Mouse (Mus musculus): Measurements from ENCODE around the gene Dock8. TPM values are rescaled to one million over a fixed set of nuclear protein-coding genes. Genes with fewer than 3 reads are reported as not detected.

Gene Dock8
- polyA plus RNA-seq, 1 experiment from 2014 or later = 2.2 TPM

GRCm38 (mm10) chr19:25077636-25078035 is 78.3 kb downstream of the Dock8 start:
- Histone ChIP-seq H3K27me3 (no peaks in the 10 kb centered on the region), H3K36me3 (no peaks in the 10 kb centered on the region), H3K4me3 (no peak overlapping the region), H3K9ac (no peak overlapping the region), H3K27ac (no peak overlapping the region), H3K4me2 (no peak overlapping the region), H3K9me3 (no peaks in the 10 kb centered on the region), H3K4me1 (replicated peaks) (no peaks in the 10 kb centered on the region)
- ATAC-seq (ENCODE audit: low FRiP score) = no peak
- WGBS = 78% methylated on average over 7 of the region's 7 CpGs

DNA sequence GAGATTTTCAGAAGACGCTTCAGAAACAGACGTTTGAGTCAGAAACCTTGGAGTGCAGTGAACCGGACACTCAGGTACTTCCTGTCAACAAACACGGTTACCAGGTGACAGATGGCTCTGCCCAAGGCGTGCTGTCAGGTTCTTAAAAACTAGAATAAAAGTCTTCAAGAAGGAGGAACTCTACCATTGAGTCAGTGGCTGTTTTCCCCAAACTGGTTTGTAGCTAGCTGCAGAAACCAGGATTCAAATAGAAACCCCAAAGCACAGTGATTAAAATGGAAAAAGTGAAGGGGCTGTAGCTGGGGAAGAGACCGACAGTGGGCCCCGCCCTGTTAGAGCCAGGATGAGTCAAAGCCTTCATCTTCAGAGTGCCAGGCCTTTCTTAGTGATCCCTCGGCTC is 78.8 kb downstream of the Dock8 start:
- no peaks in the 10 kb centered on the region for H3K36me3 ChIP-seq
- no peaks in the 10 kb centered on the region for H3K4me1 ChIP-seq (replicated peaks)
- H3K4me2 ChIP-seq = no peak overlapping the region
- no peaks in the 10 kb centered on the region for H3K27me3 ChIP-seq
- no peak overlapping the region for H3K27ac ChIP-seq
- WGBS = 85% methylated on average over 8 of the region's 8 CpGs
- no peak overlapping the region for H3K9ac ChIP-seq
- no peak for ATAC-seq (ENCODE audit: low FRiP score)
- H3K4me3 ChIP-seq = no peak overlapping the region
- H3K9me3 ChIP-seq = no peaks in the 10 kb centered on the region

- no peak for ATAC-seq (ENCODE audit: low FRiP score)
- H3K9me3 ChIP-seq = no peaks in the 10 kb centered on the region
- H3K27me3 ChIP-seq = no peaks in the 10 kb centered on the region
- H3K36me3 ChIP-seq = no peaks in the 10 kb centered on the region
- H3K27ac ChIP-seq = no peak overlapping the region
- no peak overlapping the region for H3K4me3 ChIP-seq
- WGBS = 88% methylated on average over 5 of the region's 5 CpGs
- no peaks in the 10 kb centered on the region for H3K4me1 ChIP-seq (replicated peaks)
- no peak overlapping the region for H3K9ac ChIP-seq
- no peak overlapping the region for H3K4me2 ChIP-seq
Observed at GRCm38 (mm10) chr19:25080166-25080565, 80.8 kb downstream of the Dock8 start.

GRCm38 (mm10) chr19:25082839-25083238 is 83.5 kb downstream of the Dock8 start:
- Histone ChIP-seq H3K36me3 (no peaks in the 10 kb centered on the region), H3K9me3 (no peaks in the 10 kb centered on the region), H3K4me3 (no peak overlapping the region), H3K27me3 (no peaks in the 10 kb centered on the region), H3K9ac (no peak overlapping the region), H3K27ac (no peak overlapping the region), H3K4me2 (no peak overlapping the region), H3K4me1 (replicated peaks) (no peaks in the 10 kb centered on the region)
- ATAC-seq (ENCODE audit: low FRiP score) = no peak
- 95% methylated on average over 2 of the region's 2 CpGs for WGBS

GRCm38 (mm10) chr19:25087181-25087580 is 87.8 kb downstream of the Dock8 start:
- H3K27ac ChIP-seq = no peak overlapping the region
- H3K9me3 ChIP-seq = no peaks in the 10 kb centered on the region
- ATAC-seq (ENCODE audit: low FRiP score) = no peak
- H3K9ac ChIP-seq = no peak overlapping the region
- H3K36me3 ChIP-seq = no peaks in the 10 kb centered on the region
- no peak overlapping the region for H3K4me2 ChIP-seq
- WGBS = 77% methylated on average over 7 of the region's 7 CpGs
- no peaks in the 10 kb centered on the region for H3K4me1 ChIP-seq (replicated peaks)
- H3K4me3 ChIP-seq = no peak overlapping the region
- no peaks in the 10 kb centered on the region for H3K27me3 ChIP-seq

DNA sequence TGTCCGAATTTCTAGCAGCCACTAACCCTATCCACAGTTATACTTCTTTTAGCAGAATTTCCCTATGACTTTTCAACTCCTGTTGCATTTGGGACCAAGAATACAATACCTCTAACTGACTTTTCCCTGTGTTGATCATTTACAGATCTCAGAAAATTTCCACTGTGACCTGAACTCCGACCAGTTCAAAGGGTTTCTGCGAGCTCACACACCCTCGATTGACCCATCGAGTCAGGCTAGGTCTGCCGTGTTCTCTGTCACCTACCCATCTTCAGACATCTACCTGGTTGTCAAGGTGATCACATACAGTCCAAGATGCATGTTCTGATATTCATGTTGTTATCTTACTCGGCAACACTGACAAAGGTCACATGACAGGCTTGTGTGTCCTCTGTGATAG is 90.4 kb downstream of the Dock8 start:
- Histone ChIP-seq H3K4me2 (no peak overlapping the region), H3K9ac (no peak overlapping the region), H3K4me1 (replicated peaks) (no peaks in the 10 kb centered on the region), H3K9me3 (no peaks in the 10 kb centered on the region), H3K4me3 (no peak overlapping the region), H3K36me3 (no peaks in the 10 kb centered on the region), H3K27ac (no peak overlapping the region), H3K27me3 (no peaks in the 10 kb centered on the region)
- WGBS = 87% methylated on average over 7 of the region's 7 CpGs
- ATAC-seq (ENCODE audit: low FRiP score) = no peak

- H3K4me3 ChIP-seq = no peak overlapping the region
- H3K4me1 ChIP-seq (replicated peaks) = no peaks in the 10 kb centered on the region
- ATAC-seq (ENCODE audit: low FRiP score) = no peak
- H3K36me3 ChIP-seq = no peaks in the 10 kb centered on the region
- no peaks in the 10 kb centered on the region for H3K9me3 ChIP-seq
- WGBS = 63% methylated on average over 3 of the region's 3 CpGs
- H3K4me2 ChIP-seq = no peak overlapping the region
- no peaks in the 10 kb centered on the region for H3K27me3 ChIP-seq
- H3K27ac ChIP-seq = no peak overlapping the region
- no peak overlapping the region for H3K9ac ChIP-seq
Observed at GRCm38 (mm10) chr19:25095135-25095534, 95.8 kb downstream of the Dock8 start.

DNA sequence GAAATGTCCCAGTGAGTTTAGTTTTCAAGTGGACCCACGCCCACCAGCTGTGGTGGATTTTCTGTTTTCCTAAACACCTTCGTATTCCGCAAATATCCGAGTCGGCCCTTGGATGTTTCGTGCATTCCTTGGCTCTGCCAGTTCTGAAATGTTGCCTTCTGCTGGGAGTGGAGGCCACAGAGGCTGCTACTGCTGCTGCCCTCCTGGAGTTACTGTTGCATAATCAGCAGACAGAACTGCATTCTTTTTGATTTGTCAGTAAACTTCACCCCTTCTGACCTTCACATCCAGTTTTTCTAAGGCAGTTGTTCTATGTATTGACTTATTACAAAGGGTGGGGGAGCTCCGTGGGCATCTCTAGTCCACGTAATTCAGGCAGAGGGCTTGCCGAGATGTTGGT is 97.0 kb downstream of the Dock8 start:
- H3K9me3 ChIP-seq = no peaks in the 10 kb centered on the region
- no peak overlapping the region for H3K27ac ChIP-seq
- no peaks in the 10 kb centered on the region for H3K4me1 ChIP-seq (replicated peaks)
- no peaks in the 10 kb centered on the region for H3K27me3 ChIP-seq
- H3K4me3 ChIP-seq = no peak overlapping the region
- H3K36me3 ChIP-seq = no peaks in the 10 kb centered on the region
- WGBS = 76% methylated on average over 9 of the region's 9 CpGs
- no peak for ATAC-seq (ENCODE audit: low FRiP score)
- no peak overlapping the region for H3K9ac ChIP-seq
- H3K4me2 ChIP-seq = no peak overlapping the region

- H3K4me1 ChIP-seq (replicated peaks) = no peaks in the 10 kb centered on the region
- no peak overlapping the region for H3K4me2 ChIP-seq
- 75% methylated on average over 4 of the region's 4 CpGs for WGBS
- no peak for ATAC-seq (ENCODE audit: low FRiP score)
- H3K4me3 ChIP-seq = no peak overlapping the region
- no peak overlapping the region for H3K9ac ChIP-seq
- H3K36me3 ChIP-seq = no peaks in the 10 kb centered on the region
- H3K27me3 ChIP-seq = no peaks in the 10 kb centered on the region
- H3K27ac ChIP-seq = no peak overlapping the region
- H3K9me3 ChIP-seq = no peaks in the 10 kb centered on the region
Observed at GRCm38 (mm10) chr19:25096986-25097385, 97.7 kb downstream of the Dock8 start.

- Histone ChIP-seq H3K9me3 (no peaks in the 10 kb centered on the region), H3K4me3 (no peak overlapping the region), H3K4me2 (no peak overlapping the region), H3K36me3 (no peaks in the 10 kb centered on the region), H3K4me1 (replicated peaks) (no peaks in the 10 kb centered on the region), H3K9ac (no peak overlapping the region), H3K27me3 (no peaks in the 10 kb centered on the region), H3K27ac (no peak overlapping the region)
- ATAC-seq (ENCODE audit: low FRiP score) = no peak
- WGBS = 71% methylated on average over 7 of the region's 7 CpGs
Observed at GRCm38 (mm10) chr19:25097506-25097905, 98.2 kb downstream of the Dock8 start.

GRCm38 (mm10) chr19:25097951-25098350 is 98.6 kb downstream of the Dock8 start:
- H3K9ac ChIP-seq = no peak overlapping the region
- 73% methylated on average over 3 of the region's 3 CpGs for WGBS
- H3K36me3 ChIP-seq = no peaks in the 10 kb centered on the region
- no peaks in the 10 kb centered on the region for H3K4me1 ChIP-seq (replicated peaks)
- no peaks in the 10 kb centered on the region for H3K27me3 ChIP-seq
- H3K4me2 ChIP-seq = no peak overlapping the region
- H3K4me3 ChIP-seq = no peak overlapping the region
- H3K27ac ChIP-seq = no peak overlapping the region
- no peaks in the 10 kb centered on the region for H3K9me3 ChIP-seq
- no peak for ATAC-seq (ENCODE audit: low FRiP score)

DNA sequence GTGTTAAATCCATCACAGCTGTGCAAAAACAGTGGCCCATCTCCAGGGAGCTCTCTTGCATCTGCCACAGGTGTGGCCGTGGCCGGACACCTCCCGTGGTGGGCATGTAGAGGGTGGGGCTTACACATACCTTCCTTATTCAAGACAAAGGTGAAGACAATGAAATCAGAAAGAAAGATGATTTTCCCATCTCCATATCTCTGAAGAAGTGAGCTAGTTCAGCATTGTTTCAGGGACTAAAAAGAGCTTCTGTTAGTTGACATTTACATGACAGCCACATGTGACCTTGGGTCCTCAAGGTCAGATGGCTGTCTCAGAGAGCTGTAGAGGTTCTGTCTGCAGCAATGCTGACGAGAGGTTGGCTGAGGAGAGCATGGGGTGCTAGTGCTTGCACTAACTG is 99.6 kb downstream of the Dock8 start:
- no peaks in the 10 kb centered on the region for H3K4me1 ChIP-seq (replicated peaks)
- H3K36me3 ChIP-seq = no peaks in the 10 kb centered on the region
- H3K9me3 ChIP-seq = no peaks in the 10 kb centered on the region
- WGBS = 84% methylated on average over 4 of the region's 4 CpGs
- no peak for ATAC-seq (ENCODE audit: low FRiP score)
- no peak overlapping the region for H3K9ac ChIP-seq
- no peaks in the 10 kb centered on the region for H3K27me3 ChIP-seq
- no peak overlapping the region for H3K27ac ChIP-seq
- H3K4me3 ChIP-seq = no peak overlapping the region
- H3K4me2 ChIP-seq = no peak overlapping the region

DNA sequence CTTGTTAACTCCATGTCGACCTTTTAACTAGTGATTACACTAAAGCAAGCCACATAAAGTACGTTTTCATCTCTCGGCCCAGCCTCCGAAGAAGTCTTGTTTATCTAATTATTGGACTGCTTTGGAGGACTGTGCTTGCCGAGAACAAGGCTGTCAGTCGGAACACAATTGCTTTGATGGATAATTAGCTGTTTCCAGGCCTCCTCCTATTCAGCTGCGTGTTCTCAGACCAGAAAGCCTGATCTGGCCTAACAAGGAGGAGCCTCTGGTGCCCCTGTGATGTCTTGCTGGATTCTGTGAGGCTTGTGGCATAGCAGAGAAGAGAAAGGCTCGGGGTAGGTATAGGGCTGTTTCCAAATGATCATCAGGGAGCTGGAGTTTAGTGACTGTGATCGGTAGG is 106.3 kb downstream of the Dock8 start:
- no peak overlapping the region for H3K27ac ChIP-seq

DNA sequence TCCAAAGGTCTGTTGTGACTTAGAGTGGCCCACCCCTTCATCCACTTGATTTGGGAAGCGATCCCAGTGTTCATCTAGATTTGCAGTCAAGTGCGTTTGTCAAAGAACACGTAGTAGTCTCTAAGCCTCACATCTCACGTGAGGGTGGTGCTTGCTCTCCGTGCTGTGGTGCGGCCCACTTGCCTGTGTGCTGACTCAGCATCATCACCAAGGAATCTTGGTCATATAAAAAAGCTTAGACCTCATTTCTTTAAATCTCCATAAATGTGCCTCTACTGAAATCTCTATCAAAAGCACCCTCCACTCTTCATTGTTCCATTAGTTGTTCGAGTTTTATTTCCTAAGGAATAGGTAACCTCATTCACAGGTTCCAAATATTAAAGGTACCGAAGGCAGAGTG is 107.0 kb downstream of the Dock8 start:
- H3K4me2 ChIP-seq = no peak overlapping the region
- no peaks in the 10 kb centered on the region; the same call in 1 of the 2 replicates for H3K27me3 ChIP-seq
- WGBS = 94% methylated on average over 8 of the region's 8 CpGs
- H3K4me3 ChIP-seq = no peak overlapping the region
- H3K9me3 ChIP-seq = no peaks in the 10 kb centered on the region
- ATAC-seq (ENCODE audit: low FRiP score) = no peak
- H3K9ac ChIP-seq = no peak overlapping the region
- H3K27ac ChIP-seq = no peak overlapping the region
- no peaks in the 10 kb centered on the region for H3K36me3 ChIP-seq
- H3K4me1 ChIP-seq (replicated peaks) = 0 out of 2 replicates have a peak, but pooled peaks cover 3% of the 10 kb centered on the region

More for the DNA sequence above, 106.3 kb downstream of the Dock8 start:
- no peaks in the 10 kb centered on the region for H3K9me3 ChIP-seq
- no peak overlapping the region for H3K4me3 ChIP-seq
- 0 out of 2 replicates have a peak, but pooled peaks cover 3% of the 10 kb centered on the region for H3K4me1 ChIP-seq (replicated peaks)
- H3K27me3 ChIP-seq = no peaks in the 10 kb centered on the region; the same call in 1 of the 2 replicates
- H3K4me2 ChIP-seq = no peak overlapping the region
- no peaks in the 10 kb centered on the region for H3K36me3 ChIP-seq
- no peak overlapping the region for H3K9ac ChIP-seq
- 54% methylated on average over 9 of the region's 9 CpGs for WGBS
- no peak for ATAC-seq (ENCODE audit: low FRiP score)
